Mouse (Mus musculus) midbrain, embryonic 13.5 days (tissue): Measurements from ENCODE around the gene Olfr165. TPM values are rescaled to one million over a fixed set of nuclear protein-coding genes. Genes with fewer than 3 reads are reported as not detected.
"Not testable (repeated sequence)": the region's sequence is repeated elsewhere in the genome, so short reads cannot be mapped to it uniquely, and the experiment has no call there.

Experiments used
- ATAC-seq: fragments of 200-750 bp; cut with Nextera tagmentation; 2 replicates; pipeline ENCODE4 v1.8.0; 2017; ENCODE audit warnings: mild to moderate bottlenecking, moderate TSS enrichment, moderate library complexity
- H3K27ac ChIP-seq: fragments of 300-500 bp; sonication (generic); 2 replicates; pipeline ENCODE4 v1.5.1; 2015; ENCODE audit warnings: inconsistent platforms, mild to moderate bottlenecking, moderate library complexity
- H3K27me3 ChIP-seq: fragments of 300-500 bp; sonication (generic); 2 replicates; pipeline ENCODE4 v1.6.1; 2015; ENCODE audit warnings: mild to moderate bottlenecking, inconsistent platforms
- H3K36me3 ChIP-seq: fragments of 300-500 bp; sonication (generic); 2 replicates; pipeline ENCODE4 v1.6.1; 2015; ENCODE audit warnings: mild to moderate bottlenecking, inconsistent platforms
- H3K4me1 ChIP-seq: fragments of 300-500 bp; sonication (generic); replicated peaks from 2 replicates; pipeline ENCODE4 v1.6.1; 2015; ENCODE audit warnings: inconsistent platforms
- H3K4me2 ChIP-seq: fragments of 300-500 bp; sonication (generic); replicated peaks from 2 replicates; pipeline ENCODE4 v1.6.1; 2015; ENCODE audit warnings: moderate library complexity, mild to moderate bottlenecking, inconsistent platforms
- H3K4me3 ChIP-seq: fragments of 300-500 bp; sonication (generic); replicated peaks from 2 replicates; pipeline ENCODE4 v1.5.1; 2015; ENCODE audit warnings: mild to moderate bottlenecking, inconsistent platforms
- H3K9ac ChIP-seq: fragments of 300-500 bp; sonication (generic); replicated peaks from 2 replicates; pipeline ENCODE4 v1.6.1; 2015; ENCODE audit warnings: mild to moderate bottlenecking, inconsistent platforms
- H3K9me3 ChIP-seq: fragments of 300-500 bp; sonication (generic); 2 replicates; pipeline ENCODE4 v1.6.1; 2016; ENCODE audit warnings: mild to moderate bottlenecking, inconsistent platforms
- WGBS: fragments of 180-500 bp; shearing (Covaris S2); methylation state at CpG from one replicate; pipeline ENCODE4 v1.1.7; 2015; 5-methylcytosine and 5-hydroxymethylcytosine counted together
- polyA plus RNA-seq: library from polyadenylated mRNA; unstranded; fragments of >200 nt; fragmentation: Nextera tagmentation; extraction: Ambion mirVana; gene quantifications from 2 replicates; pipeline ENCODE4 v1.2.1, GENCODE M21; 2015

The Olfr165 gene
- polyA plus RNA-seq, result not detected in 2 replicates

DNA sequence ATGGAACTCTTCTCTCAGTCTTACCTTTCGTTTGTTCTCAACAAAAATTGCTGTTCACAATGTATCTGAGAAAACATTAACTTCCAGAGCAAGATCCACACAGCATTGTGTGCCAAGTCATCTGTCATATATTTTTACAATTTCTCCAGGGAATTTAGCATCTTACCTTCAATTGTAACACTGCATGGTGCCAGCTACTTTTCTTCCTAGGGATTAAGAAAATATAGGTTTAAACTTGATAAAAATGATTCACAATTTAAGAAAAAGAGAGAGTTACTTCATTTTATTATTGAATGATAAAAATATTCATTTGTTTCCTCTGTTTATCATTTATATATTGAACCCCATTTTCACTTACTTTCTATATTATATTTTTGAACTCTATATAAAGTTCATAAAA lies at the start of gene Olfr165:
Gene Olfr165, minus strand, starts transcription at position 101 of the 400 bp plus-strand sequence.
- no peak within 1 kb of the TSS for H3K4me2 ChIP-seq
- no peaks in the 10 kb centered on the region for H3K36me3 ChIP-seq
- no peak for ATAC-seq
- H3K27me3 ChIP-seq, result no peaks in the 10 kb centered on the region
- H3K9me3 ChIP-seq, result no peaks in the 10 kb centered on the region
- H3K4me3 ChIP-seq, result no peak within 1 kb of the TSS
- no peak within 1 kb of the TSS for H3K27ac ChIP-seq
- 54% methylated on average over 1 of the region's 1 CpGs for WGBS
- no peak within 1 kb of the TSS for H3K9ac ChIP-seq
- H3K4me1 ChIP-seq, result no peaks in the 10 kb centered on the region

GRCm38 (mm10) chr16:19464365-19464764 lies 41.4 kb upstream of the Olfr165 start:
- ATAC-seq, result no peak
- no peak overlapping the region for H3K27ac ChIP-seq
- 0 out of 2 replicates have a peak, but pooled peaks cover 1% of the 10 kb centered on the region for H3K9me3 ChIP-seq
- H3K36me3 ChIP-seq, result no peaks in the 10 kb centered on the region
- no peaks in the 10 kb centered on the region for H3K27me3 ChIP-seq
- H3K9ac ChIP-seq, result no peak overlapping the region
- no peak overlapping the region for H3K4me3 ChIP-seq
- H3K4me2 ChIP-seq, result no peak overlapping the region
- 78% methylated on average over 1 of the region's 1 CpGs for WGBS
- H3K4me1 ChIP-seq, result no peaks in the 10 kb centered on the region

DNA sequence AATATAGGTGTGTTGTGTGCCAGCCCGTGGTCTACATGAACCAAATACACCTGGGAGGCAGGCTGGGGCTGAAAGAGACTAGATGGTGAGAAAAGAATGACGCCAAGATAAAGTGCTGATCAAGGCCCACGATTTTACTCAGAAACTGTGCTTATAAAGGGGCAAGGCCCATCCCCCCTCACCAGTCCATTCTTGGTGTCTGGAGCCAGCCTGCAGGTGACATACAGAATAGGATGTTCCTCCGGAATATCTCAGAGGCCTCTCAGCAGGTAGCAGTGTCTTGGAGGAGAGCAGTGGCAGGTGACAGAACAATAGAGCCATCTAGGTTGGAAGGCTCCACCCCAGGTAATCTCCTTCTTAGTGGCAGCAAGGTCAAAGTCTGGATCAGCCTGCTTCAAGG lies 35.8 kb upstream of the Olfr165 start:
- WGBS, result 82% methylated on average over 4 of the region's 4 CpGs
- not testable (repeated sequence) for H3K4me3 ChIP-seq, H3K9me3 ChIP-seq, ATAC-seq, H3K4me2 ChIP-seq, H3K36me3 ChIP-seq, H3K4me1 ChIP-seq, H3K27me3 ChIP-seq, H3K9ac ChIP-seq, H3K27ac ChIP-seq

DNA sequence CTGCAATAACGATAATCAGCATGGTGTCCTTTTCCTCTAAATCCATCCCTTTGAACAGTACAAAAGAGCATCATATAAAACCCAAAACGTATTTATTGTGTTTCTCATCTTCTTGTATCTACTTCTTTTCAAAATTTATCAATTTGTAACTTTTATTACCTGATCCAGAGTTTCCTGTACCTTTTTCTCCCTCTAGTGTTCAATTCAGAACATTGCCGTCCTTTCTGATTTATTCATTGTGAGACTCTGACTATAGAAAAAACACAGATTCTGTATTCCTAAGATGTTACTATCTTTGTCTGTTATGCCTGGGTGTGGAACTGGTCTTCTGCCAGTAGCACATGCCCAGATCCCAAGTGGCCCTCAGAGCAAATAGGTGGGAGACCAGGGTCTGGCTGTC lies 35.0 kb downstream of the Olfr165 start:
- Histone ChIP-seq H3K4me3 (no peak overlapping the region), H3K27ac (no peak overlapping the region), H3K4me1 (no peaks in the 10 kb centered on the region), H3K9me3 (no peaks in the 10 kb centered on the region; the same call in 1 of the 2 replicates), H3K27me3 (no peaks in the 10 kb centered on the region), H3K4me2 (no peak overlapping the region), H3K36me3 (no peaks in the 10 kb centered on the region), H3K9ac (no peak overlapping the region)
- ATAC-seq, result no peak
- WGBS, result 62% methylated on average over 3 of the region's 3 CpGs

Other genes with a start within 250 kb of the Olfr165 start
- gene Olfr164, start 109.1 kb downstream of the Olfr165 start, polyA plus RNA-seq, result not detected in 2 replicates
- gene Olfr166, start 60.6 kb upstream of the Olfr165 start, polyA plus RNA-seq, result not detected in 2 replicates
- not detected in 2 replicates for gene Olfr167, start 99.1 kb upstream of the Olfr165 start, polyA plus RNA-seq
- gene Olfr168, start 112.4 kb upstream of the Olfr165 start, polyA plus RNA-seq, result not detected in 2 replicates
- gene Olfr169, start 148.7 kb upstream of the Olfr165 start, polyA plus RNA-seq, result not detected in 2 replicates
- gene Olfr170, start 188.7 kb upstream of the Olfr165 start, polyA plus RNA-seq, result not detected in 2 replicates
- not detected in 2 replicates for gene Olfr171, start 206.8 kb upstream of the Olfr165 start, polyA plus RNA-seq